Mouse (Mus musculus) neural tube, embryonic 10.5 days (tissue): ENCODE data around the gene Gprc5d.

Experiments used
- DNase-seq: peaks from one replicate; pipeline ENCODE4 v3.0.0-alpha.2; 2017; ENCODE audit warnings: low spot score; ENCODE audit errors: extremely low spot score

The Gprc5d gene

GRCm38 (mm10) chr6:135136439-135137161 lies 18.5 kb upstream of the Gprc5d start:
- peak; percentile 64 for DNase-seq

GRCm38 (mm10) chr6:135135735-135136134 lies 17.7 kb upstream of the Gprc5d start:
- DNase-seq = no peak

DNA sequence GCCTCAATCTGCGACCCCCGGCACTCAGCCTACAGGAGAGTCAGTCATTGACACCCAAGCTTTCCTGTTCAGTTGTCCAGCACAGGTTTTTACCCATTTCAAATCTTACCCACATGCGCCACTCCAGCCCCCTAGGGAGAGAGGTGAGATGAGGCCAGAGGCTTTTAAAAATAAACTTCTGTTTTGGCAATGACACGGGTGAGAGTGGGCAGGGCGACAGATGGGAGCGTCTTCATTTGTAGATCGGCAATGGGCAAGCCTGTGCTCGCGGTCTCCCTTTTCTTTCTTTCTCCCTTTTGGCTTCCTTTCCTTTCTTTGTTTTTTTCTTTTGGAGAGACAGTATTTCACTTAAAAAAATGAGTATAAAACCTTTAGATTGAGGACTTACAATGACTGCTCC lies 15.4 kb upstream of the Gprc5d start:
- DNase-seq = no peak

DNA sequence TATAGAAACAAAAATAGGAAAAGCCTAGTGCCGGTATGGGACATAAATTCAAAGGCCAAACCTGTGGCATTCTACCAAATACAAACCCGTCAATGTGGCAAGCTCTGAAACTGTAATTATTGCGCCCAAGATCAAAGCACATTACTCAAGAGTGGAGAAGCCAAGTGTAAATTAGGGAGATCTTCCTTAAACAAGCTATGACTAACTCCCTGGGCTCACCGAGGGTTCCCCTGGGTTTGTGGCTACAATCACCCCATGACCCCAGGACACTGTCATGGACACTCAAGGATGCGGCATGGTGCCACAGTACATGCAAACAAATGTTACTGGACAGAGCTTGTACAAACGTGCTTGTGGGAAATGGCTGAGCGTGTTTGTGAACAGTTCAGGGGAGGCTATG lies 15.0 kb upstream of the Gprc5d start:
- no peak for DNase-seq

GRCm38 (mm10) chr6:135124755-135125380 lies 6.8 kb upstream of the Gprc5d start:
- DNase-seq = no peak

GRCm38 (mm10) chr6:135116479-135116878 lies 1.6 kb downstream of the Gprc5d start:
- DNase-seq = no peak

DNA sequence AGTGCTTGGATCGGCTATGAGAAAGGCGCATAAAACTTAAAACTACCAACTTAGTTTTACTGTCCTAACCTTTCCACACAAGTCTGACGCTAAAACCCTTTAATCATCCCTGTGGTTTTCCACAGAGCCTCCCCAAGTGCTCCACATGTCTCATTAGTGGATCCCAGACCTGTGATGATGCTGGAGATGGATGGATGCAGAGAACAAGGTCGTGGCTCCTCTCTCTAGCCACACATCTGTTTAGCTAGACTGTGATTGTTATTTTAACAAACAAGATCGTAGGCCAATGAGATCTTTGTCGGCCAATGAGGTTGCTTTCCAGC lies 5.0 kb downstream of the Gprc5d start:
- peak; percentile 35 for DNase-seq

DNA sequence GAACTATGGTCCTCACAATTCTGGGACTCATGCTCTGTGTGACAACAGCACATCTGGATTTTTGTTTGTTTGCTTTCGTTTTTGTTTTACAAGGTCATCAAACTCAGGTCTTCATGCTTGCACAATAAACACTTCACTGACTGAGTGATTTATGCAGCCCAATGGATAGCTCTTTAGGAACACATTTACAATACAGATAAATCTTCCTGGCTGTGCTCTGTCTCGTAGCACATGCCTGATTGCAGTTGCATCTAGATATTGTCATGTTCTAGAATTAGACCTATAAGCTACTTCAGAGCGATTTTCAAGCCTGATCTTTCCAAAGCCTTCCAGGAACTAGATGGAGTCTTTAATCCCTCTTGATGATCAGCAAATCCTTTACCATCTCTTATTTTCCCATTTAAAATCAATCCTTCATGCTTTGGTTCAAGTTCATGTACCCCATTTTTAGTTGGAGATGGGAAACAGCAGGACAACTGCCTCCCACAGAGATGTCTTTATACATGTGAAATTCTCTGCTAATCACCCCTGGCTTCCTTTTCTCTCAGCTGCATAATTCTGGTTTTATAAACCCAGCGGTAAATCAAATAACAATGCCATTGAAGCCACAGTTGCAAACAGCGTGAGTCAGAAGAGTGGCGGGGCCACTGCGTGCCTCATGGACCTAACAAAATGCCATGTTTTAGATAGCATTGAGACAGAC lies 5.5 kb downstream of the Gprc5d start:
- peak; percentile 30 for DNase-seq

- no peak for DNase-seq
Observed at GRCm38 (mm10) chr6:135107014-135107413, 11.1 kb downstream of the Gprc5d start.

DNA sequence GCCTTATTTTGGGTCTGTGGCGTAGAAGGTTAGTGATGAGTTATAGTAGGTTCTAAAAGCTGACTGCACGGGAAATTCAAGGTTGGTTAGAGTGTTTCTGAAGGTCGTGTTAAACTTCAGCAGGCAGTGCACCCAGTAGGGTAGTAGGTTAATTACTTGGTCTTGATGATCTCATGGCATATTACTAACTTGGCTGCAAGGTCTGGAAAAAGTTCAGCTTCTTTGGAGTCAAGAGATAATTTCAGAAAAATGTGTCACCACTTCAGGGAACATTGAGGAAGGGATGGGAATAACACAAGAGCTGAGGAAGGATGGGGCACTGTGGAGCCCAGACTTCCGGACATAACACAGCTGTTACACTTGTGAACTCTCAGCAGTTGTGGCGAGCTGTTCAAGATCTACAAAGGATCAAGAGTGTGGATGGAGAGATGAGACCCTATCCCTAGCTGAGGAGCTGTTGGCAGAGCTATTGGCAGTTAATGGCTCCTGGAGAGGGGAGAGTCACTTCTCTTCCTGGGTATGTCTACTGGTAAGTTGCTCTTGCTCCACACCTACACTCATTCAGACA lies 15.3 kb downstream of the Gprc5d start:
- no peak for DNase-seq

DNA sequence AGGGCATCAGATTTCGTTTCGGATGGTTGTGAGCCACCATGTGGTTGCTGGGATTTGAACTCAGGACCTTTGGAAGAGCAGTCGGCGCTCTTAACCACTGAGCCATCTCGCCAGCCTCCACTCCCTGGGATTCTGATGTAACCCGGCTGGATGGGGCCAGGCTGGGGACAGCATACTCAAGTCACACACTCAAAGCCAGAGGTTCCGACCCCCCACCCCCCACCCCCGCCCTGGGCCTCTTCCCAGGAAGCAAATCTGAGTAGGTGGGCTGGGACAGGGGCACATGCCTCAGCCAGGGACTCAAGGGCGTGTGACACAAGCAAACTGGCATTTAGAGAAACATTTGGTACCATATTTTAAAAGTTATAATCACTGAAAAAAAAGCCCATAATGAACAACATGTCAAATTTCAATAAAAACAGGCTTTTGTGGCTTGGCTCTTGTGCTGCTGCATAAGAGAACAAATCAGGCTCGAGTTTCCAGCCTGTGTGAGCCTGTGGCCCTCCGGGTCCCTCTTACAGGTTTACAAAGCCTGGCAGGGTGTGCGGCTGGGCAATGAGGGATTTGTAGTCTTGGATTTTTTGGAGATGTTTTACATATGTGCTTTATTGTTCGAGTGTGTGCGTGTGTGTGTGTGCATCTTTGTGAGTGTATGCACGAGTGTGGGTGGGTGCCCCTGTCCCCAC lies 17.2 kb downstream of the Gprc5d start:
- no peak for DNase-seq

- no peak for DNase-seq
Observed at GRCm38 (mm10) chr6:135092798-135093470, 25.1 kb downstream of the Gprc5d start.

DNA sequence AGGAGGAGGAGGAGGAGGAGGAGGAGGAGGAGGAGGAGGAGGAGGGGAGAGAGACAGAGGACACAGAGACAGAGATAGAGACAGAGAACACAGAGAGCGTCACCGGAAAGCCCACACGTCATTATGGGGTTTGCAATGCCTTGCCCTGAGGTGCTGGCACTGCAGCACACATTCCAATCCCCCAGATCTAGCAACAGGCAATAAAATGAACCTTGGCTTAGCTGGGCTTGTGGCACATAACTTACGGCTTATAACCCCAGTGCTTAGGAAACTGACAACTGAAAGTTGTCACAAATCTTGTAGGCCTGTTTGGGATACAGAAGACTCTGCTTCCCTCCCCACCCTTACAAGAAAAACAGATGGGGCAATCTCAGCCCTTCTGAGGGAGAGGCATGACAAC lies 27.4 kb downstream of the Gprc5d start:
- DNase-seq = no peak

GRCm38 (mm10) chr6:135089786-135090185 lies 28.3 kb downstream of the Gprc5d start:
- no peak for DNase-seq

DNA sequence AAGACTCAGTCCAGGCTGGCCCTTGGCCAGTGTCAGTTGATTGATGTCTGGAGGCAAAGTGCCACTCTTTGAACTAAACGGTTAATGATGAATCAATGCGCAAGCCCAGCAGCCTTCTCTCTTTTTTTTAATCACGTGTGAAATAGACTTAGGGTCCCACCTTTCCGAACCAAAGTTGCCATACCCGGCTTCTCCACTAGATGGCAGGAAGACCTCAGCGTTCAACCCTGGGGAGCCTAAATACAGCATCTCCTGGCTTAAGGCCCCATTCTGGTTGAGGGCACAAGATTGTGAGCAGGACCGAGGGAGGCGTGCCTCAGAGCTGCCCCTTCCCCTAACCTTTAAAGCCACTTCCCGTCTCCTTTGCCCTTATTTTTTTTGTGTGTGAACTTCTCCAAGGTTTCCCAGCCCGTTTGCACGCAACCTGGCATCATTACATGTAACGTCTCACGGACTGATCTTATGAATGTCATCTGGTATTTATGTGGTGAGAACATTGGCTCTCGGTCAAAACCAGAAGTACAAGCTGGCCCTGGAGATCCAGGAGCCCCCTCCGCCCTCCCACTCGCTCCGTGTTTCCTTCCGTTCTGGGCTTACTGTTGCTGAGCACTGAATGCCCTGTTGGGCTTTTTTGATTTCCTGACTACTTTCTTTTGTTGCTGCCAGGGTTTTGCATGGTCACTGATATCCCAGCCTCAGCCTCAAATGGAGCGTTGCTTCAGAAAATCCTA lies 30.2 kb downstream of the Gprc5d start:
- peak; percentile 93 for DNase-seq

GRCm38 (mm10) chr6:135085703-135086102 lies 32.4 kb downstream of the Gprc5d start:
- no peak for DNase-seq

DNA sequence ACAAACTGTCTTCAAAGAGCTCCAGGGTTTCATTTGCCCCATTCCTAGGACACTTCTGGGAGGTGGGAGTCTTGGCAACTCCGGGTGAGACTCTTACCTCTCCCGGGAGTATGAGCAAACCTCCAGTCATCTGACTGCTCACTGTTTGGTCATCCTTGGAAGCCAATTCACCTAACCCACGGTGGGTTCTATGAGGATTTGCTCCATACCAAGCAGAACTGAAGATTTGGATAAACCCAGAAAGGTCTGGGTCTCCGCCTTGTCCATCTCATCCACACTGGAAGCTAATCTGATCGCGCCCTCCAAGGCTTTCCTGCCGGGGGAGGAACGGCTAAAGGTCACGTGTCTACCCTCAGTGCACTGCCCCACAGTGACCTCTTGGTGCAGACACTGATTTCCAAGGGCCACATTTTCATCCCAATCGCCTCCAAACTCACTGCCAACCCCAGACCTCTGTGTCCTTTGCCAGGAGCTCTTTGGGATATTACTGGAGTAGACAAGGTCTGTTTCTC lies 34.0 kb downstream of the Gprc5d start:
- no peak for DNase-seq

GRCm38 (mm10) chr6:135078420-135078819 lies 39.7 kb downstream of the Gprc5d start:
- DNase-seq = no peak

DNA sequence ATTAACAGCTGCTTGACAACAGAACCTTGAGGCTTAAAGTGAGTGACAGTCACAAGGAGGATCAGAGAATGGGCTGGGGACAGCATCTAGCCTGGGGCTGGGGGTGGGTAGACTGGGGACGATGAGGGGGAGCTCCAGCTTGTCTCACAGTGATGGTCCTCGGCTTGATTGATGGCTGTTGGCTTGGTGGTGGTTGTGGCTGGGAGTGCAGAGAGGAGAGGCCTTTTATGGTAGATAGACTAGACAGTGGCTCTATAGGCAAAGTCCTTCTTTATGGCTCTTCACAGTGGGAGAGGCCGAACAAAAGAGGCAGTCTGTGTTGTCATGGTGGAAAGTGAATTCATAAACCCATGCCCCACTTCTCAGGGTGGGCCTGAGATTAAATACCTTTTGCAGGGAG lies 41.9 kb downstream of the Gprc5d start:
- no peak for DNase-seq

DNA sequence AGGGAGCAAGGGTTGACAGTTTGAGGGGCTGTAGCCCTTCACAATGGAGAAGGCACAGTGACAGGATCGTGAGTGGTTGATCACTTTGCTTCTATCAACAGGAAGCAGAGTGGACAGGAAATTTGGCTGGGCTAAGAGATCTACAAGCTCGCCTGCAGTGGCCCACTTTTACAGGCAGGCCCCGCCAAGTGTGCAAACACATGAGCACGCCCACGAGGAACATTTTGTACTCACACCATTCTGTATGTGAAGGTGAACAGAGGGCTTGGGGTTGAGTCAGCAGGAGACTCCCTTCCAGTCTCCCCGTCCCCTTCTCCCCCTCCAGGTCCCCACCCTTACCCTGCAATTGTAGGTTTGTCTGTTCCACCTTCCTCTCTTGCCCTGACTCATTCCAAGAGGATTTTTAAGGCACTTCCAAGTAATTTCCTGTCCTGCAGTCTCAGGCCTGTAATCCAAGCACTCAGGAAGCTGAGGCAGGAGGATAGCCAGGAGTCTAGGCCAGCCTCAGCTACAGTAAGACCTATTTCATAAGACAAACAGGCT lies 43.6 kb downstream of the Gprc5d start:
- DNase-seq = no peak
